Mouse (Mus musculus): ENCODE measurements around the gene Nfix. TPM values are rescaled to one million over a fixed set of nuclear protein-coding genes. Genes with fewer than 3 reads are reported as not detected.

Nfix gene
- total RNA-seq, 1 experiment from 2014 or later, result 26.3 TPM

DNA sequence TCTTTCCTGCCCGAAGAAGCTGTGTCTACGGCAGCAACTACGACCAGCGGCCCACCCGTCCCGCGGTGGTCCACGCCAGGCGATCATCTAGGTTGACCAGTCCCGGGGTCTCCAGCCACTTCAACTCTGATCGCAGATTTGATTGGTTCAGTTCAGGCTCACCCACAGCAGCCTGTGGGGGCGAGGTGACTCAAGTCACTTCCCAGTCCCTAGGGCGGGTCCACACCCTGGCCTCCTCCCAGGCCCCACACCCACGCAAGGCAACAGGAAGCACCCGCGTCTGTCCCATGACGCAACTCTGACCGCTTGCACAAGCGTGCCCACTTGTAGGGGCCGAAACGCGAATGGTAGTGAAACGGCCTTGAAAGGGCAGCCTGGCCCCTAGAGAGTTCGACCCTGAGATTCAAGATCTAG, 138.7 kb downstream of the Nfix start:
- ATAC-seq (replicated peaks in 1 of 2; ENCODE audit: insufficient read depth in 1 of 2, low FRiP score in 2 of 2, low TSS enrichment in 1 of 2, low read depth in 1 of 2, poor library complexity in 2 of 2, severe bottlenecking in 2 of 2), result peak; percentile 14 to 15

DNA sequence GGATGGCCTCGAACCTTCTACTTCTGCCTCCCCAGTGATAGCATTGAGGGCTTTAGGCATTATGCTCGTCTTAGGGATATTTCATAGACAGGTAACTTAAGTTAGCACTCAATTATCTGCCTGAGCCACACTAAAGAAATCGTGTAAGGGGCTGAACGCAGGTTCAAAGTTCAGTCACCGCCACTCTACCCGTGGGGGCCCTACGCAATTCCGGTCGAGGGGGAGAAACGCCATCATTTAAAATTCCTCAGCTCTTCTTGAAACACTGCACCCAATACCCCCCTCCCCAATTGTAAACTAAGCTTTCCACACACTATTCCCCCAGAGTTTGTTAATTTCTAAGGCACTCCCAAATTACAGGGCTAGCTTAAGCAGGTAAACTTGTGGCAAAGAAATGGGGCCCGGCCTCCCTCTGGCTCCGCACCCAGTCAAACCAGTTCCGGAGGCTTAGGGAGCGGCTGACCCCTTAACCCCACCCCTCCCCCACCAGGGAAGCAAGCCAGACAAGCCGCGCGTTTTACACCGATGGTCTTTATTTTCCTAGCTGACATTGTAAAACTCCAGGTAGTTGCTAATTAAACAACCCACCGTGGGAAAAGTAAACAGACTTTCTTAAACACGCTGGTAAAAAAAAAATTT, 139.2 kb downstream of the Nfix start:
- no peak for ATAC-seq (replicated peaks in 1 of 2; ENCODE audit: insufficient read depth in 1 of 2, low FRiP score in 2 of 2, low TSS enrichment in 1 of 2, low read depth in 1 of 2, poor library complexity in 2 of 2, severe bottlenecking in 2 of 2)

DNA sequence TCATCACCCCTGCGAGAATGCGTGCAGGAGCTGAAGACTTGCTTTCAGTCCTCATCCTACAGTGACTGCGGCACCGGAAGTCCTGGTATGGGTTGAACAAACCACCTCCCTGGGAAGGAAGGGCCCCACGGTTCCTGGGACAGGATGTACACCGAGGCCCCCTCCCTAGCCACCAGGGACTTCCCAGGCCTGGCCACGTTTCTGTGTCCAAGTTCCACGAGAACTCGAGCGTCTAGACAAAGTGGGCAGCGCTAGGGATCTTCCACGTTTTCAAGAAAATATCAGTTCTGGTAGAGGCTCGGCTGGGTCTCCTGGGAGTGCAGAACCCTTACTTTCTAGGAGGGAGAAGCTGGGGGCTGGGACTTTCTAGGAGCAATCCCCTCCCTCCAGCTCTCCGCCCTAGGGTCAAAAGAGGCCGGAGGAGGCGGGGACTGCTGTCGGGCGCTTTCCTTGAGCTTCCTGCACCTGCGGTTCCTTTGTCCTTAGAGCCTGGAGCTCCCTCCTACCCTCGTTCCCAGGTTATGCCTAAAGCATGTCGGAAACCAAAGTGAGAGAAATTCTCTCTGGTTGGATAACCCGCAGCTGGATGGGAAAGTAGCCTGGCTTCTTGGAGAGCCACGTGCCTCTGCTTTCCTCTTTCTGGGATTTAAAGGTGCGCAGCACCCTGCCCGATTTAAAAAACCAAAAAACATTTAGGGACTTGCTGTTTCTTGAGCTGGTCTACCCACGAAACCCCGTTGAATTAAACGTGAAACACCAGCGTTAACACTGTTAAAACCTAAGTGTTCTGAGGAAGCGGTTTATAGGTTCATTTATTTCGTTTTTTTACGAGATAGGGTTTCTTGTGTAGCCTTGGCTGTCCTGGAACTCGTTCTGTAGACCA, 140.0 kb downstream of the Nfix start:
- peak in 1 of 2 experiments; percentile 3; a peak in 2 of 4 replicates for ATAC-seq (replicated peaks in 1 of 2; ENCODE audit: insufficient read depth in 1 of 2, low FRiP score in 2 of 2, low TSS enrichment in 1 of 2, low read depth in 1 of 2, poor library complexity in 2 of 2, severe bottlenecking in 2 of 2)

DNA sequence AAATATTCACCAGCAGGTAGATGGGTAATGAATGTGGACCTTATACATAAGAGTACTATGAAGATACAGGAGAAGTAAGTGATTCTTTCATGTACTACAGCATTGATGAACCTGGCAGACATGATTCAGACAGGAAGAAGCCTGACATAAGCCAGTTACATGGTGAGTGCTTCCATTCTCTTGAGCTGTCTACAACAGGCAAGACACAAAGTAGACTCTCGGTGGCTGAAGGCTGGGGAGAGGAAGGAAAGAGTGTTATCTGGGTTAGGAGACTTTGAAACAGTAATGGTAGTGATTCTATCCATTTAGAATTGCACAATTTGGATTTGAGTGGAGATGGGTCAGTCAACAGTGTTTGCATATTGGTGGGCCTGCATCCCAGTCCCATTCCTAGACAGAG, 141.2 kb downstream of the Nfix start:
- no peak for ATAC-seq (replicated peaks in 1 of 2; ENCODE audit: insufficient read depth in 1 of 2, low FRiP score in 2 of 2, low TSS enrichment in 1 of 2, low read depth in 1 of 2, poor library complexity in 2 of 2, severe bottlenecking in 2 of 2)

DNA sequence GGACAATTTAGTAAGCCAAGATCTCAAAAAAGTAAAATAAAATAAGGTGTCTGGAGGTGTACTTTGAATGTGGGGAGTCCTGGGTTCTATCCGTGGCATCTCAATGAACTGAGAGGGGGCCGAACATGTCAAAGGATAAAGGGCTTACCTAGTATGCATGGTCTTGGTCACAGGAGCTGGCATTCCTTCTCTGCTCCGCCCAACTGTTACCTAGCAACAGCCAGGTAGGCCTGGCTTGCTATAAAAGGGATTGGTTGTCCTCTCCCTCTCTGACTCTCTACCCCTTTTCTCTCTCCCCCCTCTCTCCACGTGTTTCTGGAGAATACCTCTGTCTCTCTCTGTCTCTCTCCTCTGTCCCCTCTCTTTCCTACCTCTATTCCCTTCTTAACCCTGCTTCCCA, 142.5 kb downstream of the Nfix start:
- no peak for ATAC-seq (replicated peaks in 1 of 2; ENCODE audit: insufficient read depth in 1 of 2, low FRiP score in 2 of 2, low TSS enrichment in 1 of 2, low read depth in 1 of 2, poor library complexity in 2 of 2, severe bottlenecking in 2 of 2)

DNA sequence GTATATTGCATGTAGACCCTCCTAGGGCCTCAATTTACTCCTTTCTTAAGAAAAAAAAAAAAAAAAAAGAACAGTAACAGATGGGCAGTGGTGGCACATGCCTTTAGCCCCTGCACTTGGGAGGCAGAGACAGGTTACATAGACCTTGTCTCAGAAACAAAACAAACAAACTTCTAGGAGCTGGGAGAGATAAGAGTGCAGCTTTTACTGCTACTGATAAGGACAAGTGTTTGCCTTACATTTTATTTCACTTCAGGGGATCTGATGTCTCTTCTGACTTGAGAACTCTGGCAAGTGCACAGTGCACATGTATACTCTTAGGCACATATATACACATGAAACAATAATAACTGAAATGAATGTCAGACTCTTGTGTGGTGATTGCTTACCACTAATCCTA, 142.9 kb downstream of the Nfix start:
- no peak for ATAC-seq (replicated peaks in 1 of 2; ENCODE audit: insufficient read depth in 1 of 2, low FRiP score in 2 of 2, low TSS enrichment in 1 of 2, low read depth in 1 of 2, poor library complexity in 2 of 2, severe bottlenecking in 2 of 2)

DNA sequence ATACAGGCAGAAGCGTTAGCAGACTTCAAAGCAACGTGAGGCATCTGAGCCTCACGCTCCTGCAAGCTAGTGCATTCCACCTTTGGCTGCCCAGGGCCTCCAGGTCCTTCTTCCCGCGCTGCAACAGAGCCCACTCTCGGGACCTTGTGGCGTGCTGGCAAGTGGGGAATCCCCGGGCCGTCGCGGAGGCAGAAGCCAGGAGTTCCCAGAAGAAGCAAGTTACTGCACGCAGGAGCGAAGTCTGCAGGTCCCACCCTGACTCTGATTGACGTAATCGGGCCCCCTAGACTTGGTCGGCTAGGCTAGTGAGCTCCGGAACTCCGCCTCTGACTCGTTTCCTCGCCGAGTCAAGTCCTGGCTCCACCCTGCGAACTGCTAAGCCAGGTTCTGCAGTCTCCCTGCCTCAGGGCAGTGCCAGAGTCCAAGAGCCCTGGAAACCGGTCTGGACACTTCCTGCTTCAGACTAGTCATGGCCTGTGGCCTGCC, 143.5 kb downstream of the Nfix start:
- ATAC-seq (replicated peaks in 1 of 2; ENCODE audit: insufficient read depth in 1 of 2, low FRiP score in 2 of 2, low TSS enrichment in 1 of 2, low read depth in 1 of 2, poor library complexity in 2 of 2, severe bottlenecking in 2 of 2), result peak; percentile 68 to 70

DNA sequence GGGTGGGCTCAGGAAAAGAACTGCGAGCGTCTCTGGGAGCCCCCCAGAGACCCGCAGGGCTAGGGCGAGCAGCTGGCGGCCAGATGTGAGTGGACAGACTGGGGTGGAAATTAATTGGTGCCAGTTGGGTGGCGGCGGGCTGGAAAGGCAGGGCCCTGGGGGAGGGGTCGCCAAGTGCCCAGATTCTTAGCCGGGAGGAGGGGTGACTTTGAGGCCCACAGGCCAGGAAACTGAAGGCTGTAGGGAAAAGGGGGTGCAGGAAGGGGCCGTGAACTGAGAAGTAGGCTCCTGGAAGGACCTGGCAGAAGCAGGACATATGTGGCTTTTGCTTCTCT, 144.0 kb downstream of the Nfix start:
- no peak for ATAC-seq (replicated peaks in 1 of 2; ENCODE audit: insufficient read depth in 1 of 2, low FRiP score in 2 of 2, low TSS enrichment in 1 of 2, low read depth in 1 of 2, poor library complexity in 2 of 2, severe bottlenecking in 2 of 2)

DNA sequence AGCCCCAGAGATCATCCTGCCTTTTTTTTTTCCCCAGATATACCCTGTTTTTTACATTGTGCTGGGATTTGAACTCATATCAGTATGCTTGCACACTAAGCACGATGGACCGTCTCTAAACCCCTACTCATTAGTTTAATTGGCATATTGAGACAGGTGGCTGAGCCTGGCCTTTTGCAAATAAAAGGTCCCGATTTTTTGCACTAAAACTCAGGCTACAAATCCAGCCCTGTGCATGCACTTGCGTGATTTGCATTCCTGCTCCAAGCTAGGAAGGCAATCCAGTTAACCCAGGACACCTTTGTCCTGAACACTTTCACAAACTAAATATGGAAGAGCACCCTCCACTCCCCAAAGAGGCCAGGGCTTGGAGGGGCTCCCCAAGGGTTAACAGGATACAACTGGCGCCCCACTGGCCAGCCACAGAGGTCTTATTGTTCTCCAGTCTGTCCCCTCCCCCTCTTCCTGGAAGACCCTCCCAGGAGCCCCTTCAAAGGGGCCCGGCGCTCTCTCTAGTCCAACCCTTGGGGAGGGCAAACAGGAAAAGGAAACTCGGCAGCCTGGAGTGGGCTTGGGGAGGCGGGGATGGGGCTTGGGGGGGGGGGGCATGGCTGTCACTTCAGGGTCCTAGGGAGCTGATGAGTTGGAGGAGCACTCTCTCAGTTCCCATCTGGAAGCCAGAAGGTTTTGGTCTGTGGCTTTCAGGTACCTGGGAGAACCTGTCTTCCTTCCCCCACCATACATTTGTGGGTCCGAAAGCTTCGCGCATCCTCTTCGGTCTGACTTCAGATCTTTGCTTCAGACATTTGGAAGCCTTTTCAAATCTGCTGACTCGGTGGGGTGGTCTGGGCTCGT, 144.6 kb downstream of the Nfix start:
- ATAC-seq (replicated peaks in 1 of 2; ENCODE audit: insufficient read depth in 1 of 2, low FRiP score in 2 of 2, low TSS enrichment in 1 of 2, low read depth in 1 of 2, poor library complexity in 2 of 2, severe bottlenecking in 2 of 2), result no peak

DNA sequence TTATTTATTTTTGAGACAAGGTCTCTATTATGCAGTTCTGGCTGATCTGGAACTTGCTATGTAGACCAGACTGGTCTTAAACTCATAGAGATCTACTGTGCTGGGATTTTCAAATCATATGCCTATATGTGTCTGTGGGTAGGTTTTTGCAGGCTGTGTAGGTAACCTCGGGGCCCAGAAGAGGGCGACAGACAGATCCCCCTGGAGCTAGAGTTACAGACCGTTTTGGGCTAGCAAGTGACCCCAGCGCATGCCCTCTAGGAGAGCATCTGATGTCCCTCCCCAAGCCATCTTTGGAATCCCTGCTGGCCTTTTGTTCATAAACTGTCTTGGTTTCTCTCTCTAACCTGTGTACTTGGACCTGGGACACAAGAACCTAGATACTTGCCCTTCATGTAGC, 145.5 kb downstream of the Nfix start:
- no peak for ATAC-seq (replicated peaks in 1 of 2; ENCODE audit: insufficient read depth in 1 of 2, low FRiP score in 2 of 2, low TSS enrichment in 1 of 2, low read depth in 1 of 2, poor library complexity in 2 of 2, severe bottlenecking in 2 of 2)

DNA sequence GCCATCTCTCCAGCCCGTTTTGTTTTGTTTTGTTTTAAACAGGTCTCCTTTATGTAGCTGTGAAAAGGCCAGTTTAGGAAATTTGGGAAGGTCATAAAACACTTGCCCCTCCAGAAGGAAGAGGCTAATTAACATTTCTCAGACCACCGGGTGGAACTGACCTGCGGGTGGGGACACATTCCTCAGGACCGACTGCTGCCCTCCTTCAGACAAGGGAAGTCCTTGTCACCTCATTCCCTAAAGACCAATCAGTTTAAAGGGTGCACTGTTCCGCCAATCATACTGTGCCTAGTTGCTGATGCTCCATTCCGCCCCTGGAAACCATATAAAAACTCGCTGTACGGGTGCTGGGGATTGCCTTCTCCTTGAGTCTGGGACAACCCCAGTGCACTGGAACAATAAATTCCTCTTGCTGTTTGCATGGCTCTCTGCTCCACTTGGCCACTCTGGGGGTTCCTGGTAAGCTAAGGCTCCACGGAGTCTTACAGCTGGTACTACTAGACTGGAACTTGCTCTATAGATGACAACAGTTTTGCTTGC, 147.0 kb downstream of the Nfix start:
- ATAC-seq (replicated peaks in 1 of 2; ENCODE audit: insufficient read depth in 1 of 2, low FRiP score in 2 of 2, low TSS enrichment in 1 of 2, low read depth in 1 of 2, poor library complexity in 2 of 2, severe bottlenecking in 2 of 2), result no peak

DNA sequence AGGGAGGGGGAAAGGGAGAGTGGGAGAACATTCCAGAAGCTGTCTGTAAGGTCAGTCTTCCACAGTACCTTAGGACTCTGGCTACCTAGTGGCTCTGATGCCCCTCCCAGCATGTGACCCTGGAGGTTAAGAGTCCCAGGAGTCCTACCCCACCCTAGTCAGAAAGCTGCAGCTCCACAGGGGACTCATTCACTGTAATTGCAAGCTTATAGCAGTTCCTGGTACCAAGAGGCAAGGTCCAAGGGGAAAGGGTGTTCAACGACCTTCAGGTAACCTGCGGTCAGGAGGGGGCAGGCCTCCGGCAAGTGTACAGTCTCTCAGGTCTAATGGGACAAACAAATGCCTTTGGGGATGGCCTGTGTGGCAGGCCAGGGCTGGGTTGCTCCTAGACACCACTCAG, 149.9 kb downstream of the Nfix start:
- no peak for ATAC-seq (replicated peaks in 1 of 2; ENCODE audit: insufficient read depth in 1 of 2, low FRiP score in 2 of 2, low TSS enrichment in 1 of 2, low read depth in 1 of 2, poor library complexity in 2 of 2, severe bottlenecking in 2 of 2)

Other genes starting within 250 kb of the Nfix start
- gene Ier2, start 137.5 kb downstream of the Nfix start, total RNA-seq (2017), result 105 and 115 TPM in 2 replicates
- gene Trmt1, start 114.0 kb downstream of the Nfix start, total RNA-seq (2017), result 58.7 and 72.0 TPM in 2 replicates
- 47.3 and 51.0 TPM in 2 replicates for gene Nacc1, start 112.5 kb downstream of the Nfix start, total RNA-seq (2017)
- 41.8 and 54.7 TPM in 2 replicates for gene Lyl1, start 98.9 kb downstream of the Nfix start, total RNA-seq (2017)
- 5.7 and 11.4 TPM in 2 replicates for gene G430095P16Rik, start 77.3 kb downstream of the Nfix start, total RNA-seq (2017)
- gene Dand5, start 22.5 kb upstream of the Nfix start, total RNA-seq (2017), result 3.8 and 7.4 TPM in 2 replicates
- gene Gadd45gip1, start 31.2 kb upstream of the Nfix start, total RNA-seq (2017), result 29.8 and 38.8 TPM in 2 replicates
- gene Rad23a, start 40.3 kb upstream of the Nfix start, total RNA-seq (2017), result 27.4 and 32.7 TPM in 2 replicates
- gene Calr, start 46.6 kb upstream of the Nfix start, total RNA-seq (2017), result 1,472 and 1,879 TPM in 2 replicates
- gene Farsa, start 56.6 kb upstream of the Nfix start, total RNA-seq (2017), result 108 and 126 TPM in 2 replicates
- gene Syce2, start 71.8 kb upstream of the Nfix start, total RNA-seq (2017), result 93.5 and 127 TPM in 2 replicates
- gene Gcdh, start 93.6 kb upstream of the Nfix start, total RNA-seq (2017), result 29.5 and 37.4 TPM in 2 replicates
- gene Klf1, start 101.6 kb upstream of the Nfix start, total RNA-seq (2017), result 4.1 and 30.6 TPM in 2 replicates
- 27.8 and 50.0 TPM in 2 replicates for gene Dnase2a, start 108.2 kb upstream of the Nfix start, total RNA-seq (2017)
- 0.10 TPM in 1 of 2 replicates, not detected in the other for gene Mast1, start 137.0 kb upstream of the Nfix start, total RNA-seq (2017)
- not detected in 2 replicates for gene Rtbdn, start 146.6 kb upstream of the Nfix start, total RNA-seq (2017)
- not detected in 2 replicates for gene Gm49661, start 169.1 kb upstream of the Nfix start, total RNA-seq (2017)
- 469 and 528 TPM in 2 replicates for gene Prdx2, start 169.2 kb upstream of the Nfix start, total RNA-seq (2017)
- 59.7 and 112 TPM in 2 replicates for gene Rnaseh2a, start 169.4 kb upstream of the Nfix start, total RNA-seq (2017)
- gene Junb, start 178.4 kb upstream of the Nfix start, total RNA-seq (2017), result 208 and 220 TPM in 2 replicates
- gene Hook2, start 190.3 kb upstream of the Nfix start, total RNA-seq (2017), result 17.9 and 18.5 TPM in 2 replicates
- not detected in 2 replicates for gene Best2, start 214.2 kb upstream of the Nfix start, total RNA-seq (2017)
- gene Asna1, start 224.9 kb upstream of the Nfix start, total RNA-seq (2017), result 34.1 and 49.6 TPM in 2 replicates
- gene Trir, start 226.5 kb upstream of the Nfix start, total RNA-seq (2017), result 219 and 245 TPM in 2 replicates
- 21.8 and 23.0 TPM in 2 replicates for gene Tnpo2, start 236.6 kb upstream of the Nfix start, total RNA-seq (2017)

Data from hematopoietic stem cell, adult 5-6 weeks (primary cell).